Mouse (Mus musculus) heart, embryonic 13.5 days (tissue): ENCODE measurements around the gene Tsc22d3. TPM values are rescaled to one million over a fixed set of nuclear protein-coding genes. Genes with fewer than 3 reads are reported as not detected.

Experiments used
- ATAC-seq: fragments of 200-750 bp; cut with Nextera tagmentation; 2 replicates; pipeline ENCODE4 v1.8.0; 2017; ENCODE audit warnings: moderate TSS enrichment; ENCODE audit not compliant: insufficient number of reproducible peaks, low FRiP score, low TSS enrichment; ENCODE audit errors: extremely low read depth
- H3K27ac ChIP-seq: fragments of 300-500 bp; sonication (generic); replicated peaks from 2 replicates; pipeline ENCODE4 v1.5.1; 2015; ENCODE audit warnings: moderate library complexity, mild to moderate bottlenecking, inconsistent platforms
- H3K27me3 ChIP-seq: fragments of 300-500 bp; sonication (generic); replicated peaks from 2 replicates; pipeline ENCODE4 v1.6.1; 2015; ENCODE audit warnings: mild to moderate bottlenecking, inconsistent platforms
- H3K36me3 ChIP-seq: fragments of 300-500 bp; sonication (generic); 2 replicates; pipeline ENCODE4 v1.6.1; 2015; ENCODE audit warnings: mild to moderate bottlenecking, inconsistent platforms
- H3K4me1 ChIP-seq: fragments of 300-500 bp; sonication (generic); 2 replicates; pipeline ENCODE4 v1.6.1; 2015; ENCODE audit warnings: inconsistent platforms
- H3K4me2 ChIP-seq: fragments of 300-500 bp; sonication (generic); 2 replicates; pipeline ENCODE4 v1.6.1; 2015; ENCODE audit warnings: inconsistent platforms, mild to moderate bottlenecking, moderate library complexity
- H3K4me3 ChIP-seq: fragments of 300-500 bp; sonication (generic); 2 replicates; pipeline ENCODE4 v1.5.1; 2015; ENCODE audit warnings: moderate library complexity, mild to moderate bottlenecking, inconsistent platforms
- H3K9ac ChIP-seq: fragments of 300-500 bp; sonication (generic); 2 replicates; pipeline ENCODE4 v1.6.1; 2015; ENCODE audit warnings: inconsistent platforms, mild to moderate bottlenecking, moderate library complexity
- H3K9me3 ChIP-seq: fragments of 300-500 bp; sonication (generic); 2 replicates; pipeline ENCODE4 v1.6.1; 2016; ENCODE audit warnings: inconsistent platforms
- WGBS: fragments of 180-500 bp; shearing (Covaris S2); methylation state at CpG from one replicate; pipeline ENCODE4 v1.1.7; 2015; ENCODE audit warnings: mixed read lengths; 5-methylcytosine and 5-hydroxymethylcytosine counted together
- polyA plus RNA-seq: library from polyadenylated mRNA; unstranded; fragments of >200 nt; fragmentation: Nextera tagmentation; extraction: Ambion mirVana; gene quantifications from 2 replicates; pipeline ENCODE4 v1.2.1, GENCODE M21; 2015

Tsc22d3 gene
- polyA plus RNA-seq, 1 experiment from 2014 or later = 163 TPM

DNA sequence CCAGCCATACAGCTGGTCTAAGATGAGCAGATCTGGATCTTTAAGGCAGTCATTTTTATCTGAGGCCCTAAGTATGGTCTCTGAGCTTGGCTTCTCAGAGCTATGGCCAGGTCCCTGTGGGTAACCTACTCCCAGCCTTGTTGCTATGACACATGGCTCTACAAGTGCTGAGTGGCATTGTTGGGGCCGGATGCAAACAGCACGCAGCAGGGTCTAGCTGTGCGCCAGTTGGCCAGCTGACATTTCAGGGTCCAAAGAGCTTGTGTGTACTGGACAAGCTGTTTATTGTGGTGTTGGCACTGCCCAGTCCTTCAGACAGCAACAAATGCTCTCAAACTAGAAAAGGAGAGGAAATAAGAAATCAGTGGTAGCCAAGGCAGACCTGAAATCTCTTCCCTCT is 35.2 kb downstream of the Tsc22d3 start:
- peaks cover 12% of the 10 kb centered on the region; the same call in 1 of the 2 replicates for H3K27me3 ChIP-seq
- 80% methylated on average over 3 of the region's 3 CpGs for WGBS

DNA sequence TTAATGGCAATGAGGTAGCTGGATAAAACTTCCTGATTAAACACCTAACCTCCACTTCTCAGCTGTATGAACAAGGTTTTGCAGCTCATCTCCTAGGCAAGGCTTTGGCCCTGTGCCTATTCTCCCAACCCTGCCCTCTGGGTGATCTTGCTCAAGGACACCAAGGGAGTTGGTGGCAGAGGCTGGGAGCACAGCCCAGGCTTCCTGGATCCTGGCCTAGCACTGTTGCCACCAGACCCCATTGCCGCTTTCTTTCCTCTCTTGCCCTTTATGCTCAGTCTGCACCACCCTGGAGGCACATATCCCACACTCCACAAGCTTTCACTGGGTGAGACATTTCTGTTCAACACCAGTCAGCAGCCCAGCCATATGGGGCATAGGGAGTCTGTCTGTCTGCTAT is 35.7 kb downstream of the Tsc22d3 start:
- Histone ChIP-seq H3K27me3 (peaks cover 12% of the 10 kb centered on the region; the same call in 1 of the 2 replicates), H3K4me1 (peaks cover 26% of the 10 kb centered on the region), H3K9me3 (no peaks in the 10 kb centered on the region), H3K27ac (peak overlapping the region; percentile 59; the same call in 1 of the 2 replicates), H3K4me3 (no peak overlapping the region), H3K9ac (no peak overlapping the region), H3K4me2 (no peak overlapping the region), H3K36me3 (no peaks in the 10 kb centered on the region)
- WGBS = 67% methylated on average over 1 of the region's 1 CpGs
- ATAC-seq = no peak; the same call in 1 of the 2 replicates

More for the DNA sequence above, 35.2 kb downstream of the Tsc22d3 start:
- Histone ChIP-seq H3K9me3 (no peaks in the 10 kb centered on the region), H3K36me3 (no peaks in the 10 kb centered on the region), H3K9ac (no peak overlapping the region), H3K27ac (peak overlapping the region; percentile 59; the same call in 1 of the 2 replicates), H3K4me3 (no peak overlapping the region), H3K4me2 (no peak overlapping the region), H3K4me1 (peaks cover 26% of the 10 kb centered on the region)
- ATAC-seq = no peak

GRCm38 (mm10) chrX:140558176-140558844 is 42.1 kb downstream of the Tsc22d3 start:
- H3K36me3 ChIP-seq = no peaks in the 10 kb centered on the region
- no peaks in the 10 kb centered on the region for H3K9me3 ChIP-seq
- H3K4me2 ChIP-seq = 0 out of 2 replicates have a peak overlapping the region, but pooled peaks have one; percentile 5
- peak overlapping the region; percentile 76 for H3K27ac ChIP-seq
- no peak for ATAC-seq
- WGBS = 44% methylated on average over 6 of the region's 6 CpGs
- peaks cover 30% of the 10 kb centered on the region for H3K4me1 ChIP-seq
- H3K27me3 ChIP-seq = no peaks in the 10 kb centered on the region
- no peak overlapping the region for H3K9ac ChIP-seq
- H3K4me3 ChIP-seq = no peak overlapping the region

- peaks cover 7% of the 10 kb centered on the region for H3K27me3 ChIP-seq
- H3K36me3 ChIP-seq = no peaks in the 10 kb centered on the region
- peaks cover 30% of the 10 kb centered on the region for H3K4me1 ChIP-seq
- H3K9me3 ChIP-seq = no peaks in the 10 kb centered on the region
- H3K4me3 ChIP-seq = no peak overlapping the region
- whole genome bisulfite sequencing = 41% methylated on average over 2 of the region's 2 CpGs
- H3K4me2 ChIP-seq = no peak overlapping the region
- H3K9ac ChIP-seq = no peak overlapping the region
- ATAC-seq = no peak
- H3K27ac ChIP-seq = peak overlapping the region; percentile 48
These were observed 44.5 kb downstream of the Tsc22d3 start for GRCm38 (mm10) chrX:140555965-140556364.

DNA sequence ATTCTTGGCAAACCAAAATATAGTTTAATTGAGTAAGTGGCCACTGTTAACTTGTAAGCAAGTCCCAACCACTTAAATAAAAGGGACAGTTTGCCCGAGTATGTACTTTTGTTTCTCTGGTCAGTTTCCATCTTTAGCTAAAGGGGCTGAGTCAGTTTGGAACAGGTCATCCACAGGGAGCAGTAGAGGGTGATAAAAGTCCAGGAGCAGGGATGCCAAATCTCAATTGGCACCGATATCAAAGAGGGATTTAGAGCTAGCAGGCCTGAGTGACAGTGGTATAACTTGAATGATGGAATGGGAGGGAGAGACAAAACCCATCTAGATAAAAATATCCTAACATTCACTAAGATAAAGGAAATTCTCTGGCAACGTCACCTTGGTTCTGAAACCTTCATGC is 45.0 kb downstream of the Tsc22d3 start:
- no peak for ATAC-seq
- H3K4me1 ChIP-seq = peaks cover 30% of the 10 kb centered on the region
- WGBS = 34% methylated on average over 3 of the region's 3 CpGs
- H3K36me3 ChIP-seq = no peaks in the 10 kb centered on the region
- peaks cover 7% of the 10 kb centered on the region for H3K27me3 ChIP-seq
- H3K9ac ChIP-seq = no peak overlapping the region
- peak overlapping the region; percentile 48; the same call in 1 of the 2 replicates for H3K27ac ChIP-seq
- no peak overlapping the region for H3K4me3 ChIP-seq
- no peaks in the 10 kb centered on the region for H3K9me3 ChIP-seq
- no peak overlapping the region for H3K4me2 ChIP-seq

DNA sequence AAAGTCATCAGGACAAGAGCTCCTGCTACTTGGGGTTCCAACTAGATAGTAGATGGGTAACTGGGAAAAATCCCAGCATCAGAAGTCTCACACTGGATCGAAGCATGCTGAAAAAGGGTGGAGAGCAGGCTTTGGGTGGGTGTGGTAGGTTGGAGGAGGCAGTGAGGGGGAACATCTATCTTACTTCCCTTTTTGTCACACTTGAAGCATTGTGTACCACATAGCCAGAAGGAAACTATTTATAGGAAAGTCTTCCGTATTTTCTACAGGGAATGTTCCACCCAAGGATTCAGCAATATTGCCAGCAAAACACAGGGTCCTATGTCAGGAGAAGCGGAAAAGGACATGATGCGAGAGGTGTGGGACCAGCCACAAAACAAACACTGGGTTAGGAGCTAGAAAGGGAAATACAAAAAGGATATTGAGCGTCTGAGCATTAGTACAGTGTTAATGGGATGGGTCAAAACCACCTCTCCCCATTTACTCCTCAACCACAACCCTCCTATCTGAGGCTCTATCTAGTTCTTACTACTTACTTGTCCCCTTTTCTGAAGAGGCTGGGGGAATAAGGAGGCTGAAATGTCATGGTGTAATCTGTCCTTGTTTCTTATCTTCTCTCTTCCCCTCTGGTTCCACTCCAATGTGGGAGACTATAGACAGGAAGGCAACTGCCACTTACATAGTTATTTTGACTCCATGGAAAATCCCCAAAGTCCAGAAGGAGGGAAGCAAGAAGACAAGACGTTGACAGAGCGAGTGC is 52.6 kb downstream of the Tsc22d3 start:
- no peak for ATAC-seq
- Histone ChIP-seq H3K4me2 (no peak overlapping the region), H3K9ac (no peak overlapping the region), H3K4me3 (no peak overlapping the region), H3K9me3 (no peaks in the 10 kb centered on the region), H3K36me3 (no peaks in the 10 kb centered on the region), H3K27me3 (peaks cover 48% of the 10 kb centered on the region), H3K4me1 (peaks cover 22% of the 10 kb centered on the region), H3K27ac (peak overlapping the region; percentile 39; the same call in 1 of the 2 replicates)
- 64% methylated on average over 7 of the region's 7 CpGs for WGBS

DNA sequence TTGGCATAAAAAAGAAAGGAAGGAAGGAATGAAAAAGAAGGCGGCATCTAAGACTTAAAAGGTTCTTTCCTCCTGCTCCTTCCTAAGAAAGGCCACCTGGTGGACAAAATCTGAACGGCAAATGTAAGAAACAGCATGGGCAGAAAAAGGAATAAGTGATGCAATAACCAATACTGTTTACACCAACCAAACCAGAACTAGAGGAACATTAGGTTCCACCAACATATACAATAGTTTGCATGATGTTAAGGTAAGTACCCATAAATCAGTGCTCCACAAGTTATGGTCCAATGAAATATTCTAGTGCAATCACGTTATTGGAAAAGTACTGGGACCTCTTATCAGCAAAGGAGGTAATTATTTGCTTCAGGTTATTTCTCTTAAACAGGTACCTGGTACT is 55.7 kb downstream of the Tsc22d3 start:
- WGBS = 32% methylated on average over 3 of the region's 3 CpGs
- Histone ChIP-seq H3K4me1 (peaks cover 44% of the 10 kb centered on the region), H3K4me3 (no peak overlapping the region), H3K9me3 (no peaks in the 10 kb centered on the region), H3K9ac (no peak overlapping the region), H3K27me3 (peaks cover 39% of the 10 kb centered on the region), H3K4me2 (no peak overlapping the region), H3K36me3 (peaks cover 10% of the 10 kb centered on the region), H3K27ac (no peak overlapping the region)
- no peak for ATAC-seq

DNA sequence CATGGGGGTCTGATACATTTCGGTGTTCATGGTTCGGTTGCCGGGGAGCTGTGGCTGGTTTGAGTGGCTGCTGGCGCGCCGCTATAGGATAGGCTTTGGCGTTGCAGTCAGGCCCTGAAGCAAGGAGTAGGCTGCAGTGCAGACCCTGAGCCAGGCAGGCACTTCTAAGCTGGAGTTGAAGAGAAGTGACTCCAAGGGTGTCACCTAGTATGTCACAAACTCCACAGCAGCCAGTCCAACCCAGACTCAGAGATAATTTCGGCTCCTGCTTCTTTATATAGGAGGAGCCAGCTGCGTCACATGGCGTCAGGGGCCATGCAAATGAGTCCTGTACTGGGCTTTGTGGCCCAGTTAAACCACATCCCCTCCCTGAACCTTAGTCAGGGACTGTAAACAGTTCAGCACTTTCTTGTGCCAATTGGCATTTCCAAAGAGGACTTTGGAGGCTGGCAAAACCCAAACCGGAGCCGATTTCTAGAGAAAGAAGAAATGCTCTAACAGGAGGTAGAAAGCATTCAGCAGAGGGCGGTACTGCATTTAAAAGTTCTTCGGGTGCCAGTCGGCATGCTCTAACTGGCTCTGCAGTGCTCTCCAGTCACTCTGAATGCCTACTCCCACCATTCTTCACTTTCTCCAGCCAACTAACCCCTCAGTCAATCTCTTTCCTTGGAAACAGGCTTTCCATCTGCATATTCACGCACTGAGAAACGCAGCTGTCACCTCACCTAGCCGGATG is 57.4 kb downstream of the Tsc22d3 start:
- no peaks in the 10 kb centered on the region for H3K9me3 ChIP-seq
- H3K4me1 ChIP-seq = peaks cover 50% of the 10 kb centered on the region
- H3K27ac ChIP-seq = peak overlapping the region; percentile 94
- H3K36me3 ChIP-seq = peaks cover 10% of the 10 kb centered on the region
- peak overlapping the region; percentile 63 for H3K4me3 ChIP-seq
- ATAC-seq = peak; percentile 76
- H3K27me3 ChIP-seq = peaks cover 25% of the 10 kb centered on the region
- peak overlapping the region; percentile 86 for H3K9ac ChIP-seq
- peak overlapping the region; percentile 75 for H3K4me2 ChIP-seq
- 16% methylated on average over 18 of the region's 18 CpGs for WGBS

DNA sequence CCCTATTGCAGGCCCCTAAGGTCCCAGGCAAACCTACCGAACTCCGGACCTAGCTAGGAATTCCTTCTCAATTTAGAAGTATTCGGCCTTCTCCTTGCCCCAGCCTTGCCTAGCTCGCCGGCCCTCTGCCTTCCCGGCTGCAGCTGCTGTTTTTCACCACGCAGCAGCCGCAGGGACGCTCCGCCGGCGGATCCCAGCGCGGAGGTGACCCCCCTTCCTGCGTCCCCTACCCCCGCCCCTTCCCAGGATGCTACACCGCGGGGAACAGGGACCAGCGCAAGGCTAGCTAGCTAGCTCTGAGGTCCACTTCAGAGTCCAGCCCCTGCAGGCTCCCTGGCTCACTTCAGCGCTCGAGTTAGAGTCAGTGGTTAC is 58.0 kb downstream of the Tsc22d3 start:
- no peak for ATAC-seq
- H3K4me1 ChIP-seq = peaks cover 52% of the 10 kb centered on the region
- WGBS = 9% methylated on average over 21 of the region's 21 CpGs

GRCm38 (mm10) chrX:140541711-140542473 is 58.6 kb downstream of the Tsc22d3 start:
- Histone ChIP-seq H3K4me2 (peak overlapping the region; percentile 75), H3K36me3 (peaks cover 10% of the 10 kb centered on the region), H3K9ac (peak overlapping the region; percentile 86), H3K4me3 (peak overlapping the region; percentile 63), H3K27me3 (peaks cover 14% of the 10 kb centered on the region), H3K4me1 (peaks cover 54% of the 10 kb centered on the region), H3K27ac (peak overlapping the region; percentile 94), H3K9me3 (no peaks in the 10 kb centered on the region)
- 17% methylated on average over 10 of the region's 10 CpGs for WGBS
- no peak for ATAC-seq

More for the DNA sequence above, 58.0 kb downstream of the Tsc22d3 start:
- Histone ChIP-seq H3K27ac (peak overlapping the region; percentile 94), H3K9me3 (no peaks in the 10 kb centered on the region), H3K9ac (peak overlapping the region; percentile 86), H3K27me3 (peaks cover 18% of the 10 kb centered on the region), H3K36me3 (peaks cover 10% of the 10 kb centered on the region), H3K4me2 (peak overlapping the region; percentile 75), H3K4me3 (peak overlapping the region; percentile 63)
